Mouse (Mus musculus) left cerebral cortex, adult 2 months (tissue): ENCODE measurements around the gene Adgrl3. TPM values are rescaled to one million over a fixed set of nuclear protein-coding genes. Genes with fewer than 3 reads are reported as not detected.

Experiments used
- DNase-seq, 2 experiments: peaks; one replicate each; pipeline ENCODE4 v3.0.0; 2021 to 2022; ENCODE audit warnings: low spot score in 2 of 2, mixed read lengths in 1 of 2; ENCODE audit errors: extremely low spot score in 1 of 2
- H3K27ac ChIP-seq: fragments of 200-600 bp; 2 replicates; pipeline ENCODE4 v1.8.1; 2022
- H3K4me3 ChIP-seq: fragments of 200-600 bp; 2 replicates; pipeline ENCODE4 v1.8.1; 2022
- CTCF ChIP-seq: fragments of 200-600 bp; IDR thresholded peaks from 2 replicates; pipeline ENCODE4 v1.8.1; 2022; ENCODE audit warnings: antibody characterized with exemption, mild to moderate bottlenecking, moderate library complexity
- intact Hi-C: fragments of 180-260 bp; cut with DNase I; formaldehyde crosslinking; loops from one replicate; pipeline ENCODE4 v1.15.1; 2025
- long read RNA-seq, 2 experiments: library from polyadenylated mRNA; stranded (forward); transcript quantifications; one replicate each; pipeline ENCODE4 v2.0.0; 2021; ENCODE audit warnings: borderline mapping rate in 2 of 2
- total RNA-seq, 2 experiments: library from RNA; stranded (reverse); gene quantifications; 2 replicates each; pipeline ENCODE4 v1.2.3; 2021

Adgrl3 gene
- total RNA-seq = 100 to 1,000 TPM; 219 to 231 TPM
- long read RNA-seq, experiment 1, partial matches to known transcripts = 11 of 24 reads
- long read RNA-seq, experiment 1, other reads (novel, unspliced or antisense) = 13 of 24 reads
- long read RNA-seq, experiment 2, partial matches to known transcripts = 12 of 33 reads
- long read RNA-seq, experiment 2, other reads (novel, unspliced or antisense) = 20 of 33 reads

GRCm38 (mm10) chr5:81019590-81020254, at the start of gene Adgrl3:
Gene Adgrl3 (plus strand): TSS chr5:81020138.
- intact Hi-C loops = loop anchor here (2.0 to 10.0 kb wide), 6 partner anchors 138 to 1328 kb away; no protein-coding TSS in a partner anchor
- DNase-seq = peak; percentile 83 to 84
- Histone ChIP-seq H3K27ac (peak within 1 kb of the TSS; percentile 96), H3K4me3 (peak within 1 kb of the TSS; percentile 81)
- no peak for TF ChIP-seq CTCF

GRCm38 (mm10) chr5:81019166-81019565, 772 bp upstream of the Adgrl3 start:
- DNase-seq = no peak
- Histone ChIP-seq H3K4me3 (peak overlapping the region; percentile 81), H3K27ac (peak overlapping the region; percentile 96)
- TF ChIP-seq CTCF = no peak
- intact Hi-C loops = no loop called here

GRCm38 (mm10) chr5:81020281-81021005, 505 bp downstream of the Adgrl3 start:
- intact Hi-C loops = loop anchor here (2.0 to 10.0 kb wide), 6 partner anchors 137 to 1327 kb away; no protein-coding TSS in a partner anchor
- DNase-seq = peak; percentile 65 to 71
- Histone ChIP-seq H3K4me3 (peak overlapping the region; percentile 81), H3K27ac (peak overlapping the region; percentile 96)
- no peak for TF ChIP-seq CTCF

GRCm38 (mm10) chr5:81021006-81021320, 1.0 kb downstream of the Adgrl3 start:
- H3K4me3 ChIP-seq = peak overlapping the region; percentile 81
- TF ChIP-seq CTCF = no peak
- DNase-seq = no peak
- peak overlapping the region; percentile 96 for H3K27ac ChIP-seq
- intact Hi-C loops = loop anchor here (2.0 to 10.0 kb wide), 6 partner anchors 136 to 1326 kb away; no protein-coding TSS in a partner anchor

- no peak for TF ChIP-seq CTCF
- peak; percentile 69 for DNase-seq
These were observed 1.5 kb downstream of the Adgrl3 start for GRCm38 (mm10) chr5:81021331-81021863.

GRCm38 (mm10) chr5:81021864-81022305, 1.9 kb downstream of the Adgrl3 start:
- Histone ChIP-seq H3K4me3 (peak overlapping the region; percentile 81), H3K27ac (peak overlapping the region; percentile 96)
- peak in 1 of 2 experiments; percentile 39 for DNase-seq
- TF ChIP-seq CTCF = no peak
- intact Hi-C loops = loop anchor here (2.0 to 10.0 kb wide), 6 partner anchors 135 to 1325 kb away; no protein-coding TSS in a partner anchor

More at GRCm38 (mm10) chr5:81021331-81021863, 1.5 kb downstream of the Adgrl3 start:
- H3K4me3 ChIP-seq = peak overlapping the region; percentile 81
- H3K27ac ChIP-seq = peak overlapping the region; percentile 96
- intact Hi-C loops = loop anchor here (2.0 to 10.0 kb wide), 6 partner anchors 136 to 1326 kb away; no protein-coding TSS in a partner anchor

- no peak for TF ChIP-seq CTCF
- H3K4me3 ChIP-seq = peak overlapping the region; percentile 81
- intact Hi-C loops = loop anchor here (5.0 to 10.0 kb wide), 5 partner anchors 135 to 1325 kb away; no protein-coding TSS in a partner anchor
These were observed 2.6 kb downstream of the Adgrl3 start for GRCm38 (mm10) chr5:81022306-81023071.

GRCm38 (mm10) chr5:81023923-81024715, 4.2 kb downstream of the Adgrl3 start:
- no peak for DNase-seq
- no peak for TF ChIP-seq CTCF
- Histone ChIP-seq H3K27ac (no peak overlapping the region), H3K4me3 (peak overlapping the region; percentile 81)
- intact Hi-C loops = loop anchor here (5.0 to 10.0 kb wide), 5 partner anchors 133 to 1323 kb away; no protein-coding TSS in a partner anchor

More at GRCm38 (mm10) chr5:81022306-81023071, 2.6 kb downstream of the Adgrl3 start:
- H3K27ac ChIP-seq = peak overlapping the region; percentile 96
- peak; percentile 46 to 48 for DNase-seq

GRCm38 (mm10) chr5:81028875-81029274, 8.9 kb downstream of the Adgrl3 start:
- no peak overlapping the region; the same call in 1 of the 2 replicates for H3K27ac ChIP-seq
- no peak for TF ChIP-seq CTCF
- intact Hi-C loops = loop anchor here (10.0 kb wide), 2 partner anchors 336 to 496 kb away; no protein-coding TSS in a partner anchor
- H3K4me3 ChIP-seq = no peak overlapping the region
- no peak for DNase-seq

- Histone ChIP-seq H3K4me3 (no peak overlapping the region), H3K27ac (no peak overlapping the region)
- no peak for TF ChIP-seq CTCF
- DNase-seq = no peak
- intact Hi-C loops = no loop called here
These were observed 17.2 kb downstream of the Adgrl3 start for GRCm38 (mm10) chr5:81037091-81037490.
